Mouse (Mus musculus) left cerebral cortex, adult 11 months (tissue): ENCODE measurements around the gene Atp1a1.

ENCODE experiments used
- DNase-seq: peaks from one replicate; pipeline ENCODE4 v3.0.0; 2022; ENCODE audit warnings: low spot score

Atp1a1 gene

GRCm38 (mm10) chr3:101592281-101593265, 11.9 kb downstream of the Atp1a1 start:
- no peak for DNase-seq

GRCm38 (mm10) chr3:101590380-101590779, 14.1 kb downstream of the Atp1a1 start:
- DNase-seq, result no peak

GRCm38 (mm10) chr3:101588299-101588698, 16.2 kb downstream of the Atp1a1 start:
- DNase-seq, result no peak

GRCm38 (mm10) chr3:101586794-101587193, 17.7 kb downstream of the Atp1a1 start:
- DNase-seq, result no peak

- DNase-seq, result no peak
Measured at GRCm38 (mm10) chr3:101578072-101578471, 26.4 kb downstream of the Atp1a1 start.

GRCm38 (mm10) chr3:101577361-101577760, 27.1 kb downstream of the Atp1a1 start:
- no peak for DNase-seq

- no peak for DNase-seq
Measured at GRCm38 (mm10) chr3:101575527-101576085, 28.9 kb downstream of the Atp1a1 start.

GRCm38 (mm10) chr3:101574463-101575193, 29.9 kb downstream of the Atp1a1 start:
- DNase-seq, result no peak

- no peak for DNase-seq
Measured at GRCm38 (mm10) chr3:101572991-101573390, 31.5 kb downstream of the Atp1a1 start.

- DNase-seq, result no peak
Measured at GRCm38 (mm10) chr3:101572174-101572626, 32.3 kb downstream of the Atp1a1 start.

GRCm38 (mm10) chr3:101571515-101572130, 32.9 kb downstream of the Atp1a1 start:
- DNase-seq, result no peak

GRCm38 (mm10) chr3:101570747-101571514, 33.6 kb downstream of the Atp1a1 start:
- no peak for DNase-seq

- DNase-seq, result no peak
Measured at GRCm38 (mm10) chr3:101570246-101570645, 34.2 kb downstream of the Atp1a1 start.

GRCm38 (mm10) chr3:101568627-101569026, 35.9 kb downstream of the Atp1a1 start:
- no peak for DNase-seq

GRCm38 (mm10) chr3:101564011-101564410, 40.5 kb downstream of the Atp1a1 start:
- DNase-seq, result no peak

- DNase-seq, result no peak
Measured at GRCm38 (mm10) chr3:101562510-101563209, 41.8 kb downstream of the Atp1a1 start.

GRCm38 (mm10) chr3:101561948-101562347, 42.5 kb downstream of the Atp1a1 start:
- DNase-seq, result no peak

GRCm38 (mm10) chr3:101560841-101561522, 43.5 kb downstream of the Atp1a1 start:
- DNase-seq, result no peak

GRCm38 (mm10) chr3:101556712-101557111, 47.8 kb downstream of the Atp1a1 start:
- no peak for DNase-seq
